Mouse (Mus musculus): ENCODE data around the gene Clic4. TPM values are rescaled to one million over a fixed set of nuclear protein-coding genes. Genes with fewer than 3 reads are reported as not detected.

The Clic4 gene
- polyA plus RNA-seq, 1 experiment from 2014 or later = 63.8 TPM

GRCm38 (mm10) chr4:135221632-135222407, 50.8 kb downstream of the Clic4 start:
- ATAC-seq (replicated peaks) = no peak

GRCm38 (mm10) chr4:135220641-135221040, 52.0 kb downstream of the Clic4 start:
- ATAC-seq (replicated peaks) = no peak
- H3K27me3 ChIP-seq (replicated peaks) = no peaks in the 10 kb centered on the region
- no peak overlapping the region for H3K27ac ChIP-seq
- no peaks in the 10 kb centered on the region for H3K4me1 ChIP-seq
- H3K36me3 ChIP-seq (replicated peaks) = no peaks in the 10 kb centered on the region; the same call in 1 of the 2 replicates
- no peaks in the 10 kb centered on the region for H3K9me3 ChIP-seq
- WGBS = 90% methylated on average over 3 of the region's 3 CpGs
- H3K9ac ChIP-seq = no peak overlapping the region
- H3K4me2 ChIP-seq = no peak overlapping the region
- no peak overlapping the region for H3K4me3 ChIP-seq

More at GRCm38 (mm10) chr4:135221632-135222407, 50.8 kb downstream of the Clic4 start:
- WGBS = 89% methylated on average over 12 of the region's 12 CpGs
- H3K4me1 ChIP-seq = no peaks in the 10 kb centered on the region
- H3K27ac ChIP-seq = no peak overlapping the region
- H3K9me3 ChIP-seq = no peaks in the 10 kb centered on the region
- no peak overlapping the region for H3K4me2 ChIP-seq
- H3K4me3 ChIP-seq = no peak overlapping the region
- H3K27me3 ChIP-seq (replicated peaks) = no peaks in the 10 kb centered on the region
- no peak overlapping the region for H3K9ac ChIP-seq
- H3K36me3 ChIP-seq (replicated peaks) = no peaks in the 10 kb centered on the region; the same call in 1 of the 2 replicates

GRCm38 (mm10) chr4:135219652-135220051, 53.0 kb downstream of the Clic4 start:
- Histone ChIP-seq H3K27me3 (replicated peaks) (no peaks in the 10 kb centered on the region), H3K36me3 (replicated peaks) (no peaks in the 10 kb centered on the region; the same call in 1 of the 2 replicates), H3K27ac (no peak overlapping the region), H3K4me3 (no peak overlapping the region), H3K4me1 (no peaks in the 10 kb centered on the region), H3K9me3 (no peaks in the 10 kb centered on the region), H3K9ac (no peak overlapping the region), H3K4me2 (no peak overlapping the region)
- 58% methylated on average over 4 of the region's 4 CpGs for WGBS
- no peak for ATAC-seq (replicated peaks)

- Histone ChIP-seq H3K4me3 (no peak overlapping the region), H3K4me2 (no peak overlapping the region), H3K9me3 (no peaks in the 10 kb centered on the region)
Measured at GRCm38 (mm10) chr4:135209846-135210245, 62.8 kb downstream of the Clic4 start.

GRCm38 (mm10) chr4:135205711-135206600, 66.7 kb downstream of the Clic4 start:
- peak; percentile 33; the same call in 1 of the 2 replicates for ATAC-seq (replicated peaks)
- Histone ChIP-seq H3K27me3 (replicated peaks) (peaks cover 27% of the 10 kb centered on the region), H3K36me3 (replicated peaks) (no peaks in the 10 kb centered on the region), H3K4me2 (peak overlapping the region; percentile 72), H3K4me3 (peak overlapping the region; percentile 36), H3K27ac (no peak overlapping the region), H3K9me3 (no peaks in the 10 kb centered on the region), H3K9ac (peak overlapping the region; percentile 14), H3K4me1 (peaks cover 13% of the 10 kb centered on the region; the same call in 1 of the 2 replicates)
- WGBS = 2% methylated on average over 46 of the region's 47 CpGs

More at GRCm38 (mm10) chr4:135209846-135210245, 62.8 kb downstream of the Clic4 start:
- Histone ChIP-seq H3K4me1 (peaks cover 5% of the 10 kb centered on the region; the same call in 1 of the 2 replicates), H3K9ac (no peak overlapping the region), H3K27ac (no peak overlapping the region), H3K36me3 (replicated peaks) (no peaks in the 10 kb centered on the region), H3K27me3 (replicated peaks) (peaks cover 18% of the 10 kb centered on the region)
- no peak for ATAC-seq (replicated peaks)
- 76% methylated on average over 2 of the region's 2 CpGs for WGBS

GRCm38 (mm10) chr4:135205254-135205653, 67.4 kb downstream of the Clic4 start:
- H3K4me2 ChIP-seq = no peak overlapping the region
- peaks cover 13% of the 10 kb centered on the region; the same call in 1 of the 2 replicates for H3K4me1 ChIP-seq
- no peak overlapping the region for H3K27ac ChIP-seq
- peaks cover 27% of the 10 kb centered on the region for H3K27me3 ChIP-seq (replicated peaks)
- H3K4me3 ChIP-seq = no peak overlapping the region
- H3K9me3 ChIP-seq = no peaks in the 10 kb centered on the region
- 4% methylated on average over 5 of the region's 5 CpGs for WGBS
- ATAC-seq (replicated peaks) = no peak
- H3K9ac ChIP-seq = no peak overlapping the region
- H3K36me3 ChIP-seq (replicated peaks) = no peaks in the 10 kb centered on the region

- no peaks in the 10 kb centered on the region for H3K36me3 ChIP-seq (replicated peaks)
- H3K27ac ChIP-seq = no peak overlapping the region
- H3K27me3 ChIP-seq (replicated peaks) = peaks cover 27% of the 10 kb centered on the region
- H3K9me3 ChIP-seq = no peaks in the 10 kb centered on the region
- H3K9ac ChIP-seq = no peak overlapping the region
- H3K4me1 ChIP-seq = peaks cover 13% of the 10 kb centered on the region; the same call in 1 of the 2 replicates
- 71% methylated on average over 5 of the region's 5 CpGs for WGBS
- no peak for ATAC-seq (replicated peaks)
- H3K4me3 ChIP-seq = no peak overlapping the region
- H3K4me2 ChIP-seq = no peak overlapping the region
Measured at GRCm38 (mm10) chr4:135204666-135205065, 67.9 kb downstream of the Clic4 start.

- H3K4me3 ChIP-seq = peak overlapping the region; percentile 24
- no peaks in the 10 kb centered on the region for H3K36me3 ChIP-seq (replicated peaks)
- H3K4me1 ChIP-seq = peaks cover 13% of the 10 kb centered on the region; the same call in 1 of the 2 replicates
- no peak overlapping the region for H3K27ac ChIP-seq
- H3K27me3 ChIP-seq (replicated peaks) = peaks cover 27% of the 10 kb centered on the region
- ATAC-seq (replicated peaks) = no peak
- H3K9me3 ChIP-seq = no peaks in the 10 kb centered on the region
- WGBS = 24% methylated on average over 17 of the region's 17 CpGs
- peak overlapping the region; percentile 39 for H3K4me2 ChIP-seq
- no peak overlapping the region for H3K9ac ChIP-seq
Measured at GRCm38 (mm10) chr4:135203806-135204560, 68.6 kb downstream of the Clic4 start.

GRCm38 (mm10) chr4:135203279-135203678, 69.3 kb downstream of the Clic4 start:
- ATAC-seq (replicated peaks) = no peak
- Histone ChIP-seq H3K4me2 (peak overlapping the region; percentile 39), H3K4me1 (peaks cover 13% of the 10 kb centered on the region; the same call in 1 of the 2 replicates), H3K4me3 (peak overlapping the region; percentile 24), H3K9ac (no peak overlapping the region), H3K27ac (no peak overlapping the region), H3K27me3 (replicated peaks) (peaks cover 27% of the 10 kb centered on the region), H3K9me3 (no peaks in the 10 kb centered on the region), H3K36me3 (replicated peaks) (no peaks in the 10 kb centered on the region)
- WGBS = 18% methylated on average over 14 of the region's 14 CpGs

- no peak overlapping the region for H3K9ac ChIP-seq
- H3K36me3 ChIP-seq (replicated peaks) = no peaks in the 10 kb centered on the region
- no peak overlapping the region for H3K4me2 ChIP-seq
- no peak overlapping the region for H3K27ac ChIP-seq
- H3K9me3 ChIP-seq = no peaks in the 10 kb centered on the region
- WGBS = 63% methylated on average over 16 of the region's 16 CpGs
- H3K27me3 ChIP-seq (replicated peaks) = peaks cover 26% of the 10 kb centered on the region
- H3K4me1 ChIP-seq = peaks cover 13% of the 10 kb centered on the region; the same call in 1 of the 2 replicates
- ATAC-seq (replicated peaks) = no peak
- H3K4me3 ChIP-seq = no peak overlapping the region
Measured at GRCm38 (mm10) chr4:135201771-135202170, 70.8 kb downstream of the Clic4 start.

- Histone ChIP-seq H3K27me3 (replicated peaks) (no peaks in the 10 kb centered on the region; the same call in 1 of the 2 replicates), H3K27ac (no peak overlapping the region), H3K4me2 (no peak overlapping the region), H3K4me1 (no peaks in the 10 kb centered on the region), H3K36me3 (replicated peaks) (no peaks in the 10 kb centered on the region), H3K4me3 (no peak overlapping the region), H3K9me3 (no peaks in the 10 kb centered on the region), H3K9ac (no peak overlapping the region)
- 89% methylated on average over 8 of the region's 8 CpGs for WGBS
- ATAC-seq (replicated peaks) = no peak
Measured at GRCm38 (mm10) chr4:135197857-135198256, 74.8 kb downstream of the Clic4 start.
